Mouse (Mus musculus): ENCODE results near the gene Foxi3. TPM values are rescaled to one million over a fixed set of nuclear protein-coding genes. Genes with fewer than 3 reads are reported as not detected.

Gene Foxi3
- polyA plus RNA-seq, 1 experiment from 2014 or later, result not detected

DNA sequence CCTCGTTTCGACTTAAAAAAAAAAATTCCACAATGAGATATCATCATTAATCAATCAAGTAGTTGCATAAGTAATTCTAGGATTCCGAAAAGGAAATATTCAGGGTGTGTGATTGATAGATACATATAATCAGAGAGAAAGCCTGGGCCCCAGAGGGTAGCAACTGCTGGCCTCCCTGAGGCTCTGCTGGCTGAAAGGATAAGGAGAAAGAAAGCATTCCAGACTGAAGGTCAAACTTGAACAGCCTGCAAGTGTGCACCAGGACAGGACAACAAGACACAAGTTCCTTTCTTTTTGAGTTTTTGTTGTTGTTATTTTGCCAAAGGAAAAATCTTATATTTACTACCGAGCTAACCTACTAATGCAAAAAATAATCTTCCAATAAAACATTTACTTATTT lies 12.0 kb downstream of the Foxi3 start:
- WGBS, result 76% methylated on average over 4 of the region's 4 CpGs
- H3K4me1 ChIP-seq (ENCODE audit: control insufficient read depth, insufficient read depth, low read length), result peaks cover 6% of the 10 kb centered on the region
- DNase-seq (ENCODE audit: low spot score, missing footprints) (no peak), ATAC-seq (ENCODE audit: low FRiP score) (no peak)
- H3K27me3 ChIP-seq (ENCODE audit: control insufficient read depth, insufficient read depth, low read length), result peaks cover 3% of the 10 kb centered on the region; the same call in 1 of the 2 replicates
- H3K9me3 ChIP-seq (ENCODE audit: control insufficient read depth, low read length), result no peaks in the 10 kb centered on the region
- H3K4me3 ChIP-seq (ENCODE audit: low read depth, low read length), result no peak overlapping the region
- no peak overlapping the region for H3K9ac ChIP-seq (ENCODE audit: low read length)
- H3K27ac ChIP-seq (ENCODE audit: low read depth, low read length), result no peak overlapping the region
- no peaks in the 10 kb centered on the region for H3K36me3 ChIP-seq (ENCODE audit: control insufficient read depth, insufficient read depth, low read length)
- H3K4me2 ChIP-seq, result no peak overlapping the region

DNA sequence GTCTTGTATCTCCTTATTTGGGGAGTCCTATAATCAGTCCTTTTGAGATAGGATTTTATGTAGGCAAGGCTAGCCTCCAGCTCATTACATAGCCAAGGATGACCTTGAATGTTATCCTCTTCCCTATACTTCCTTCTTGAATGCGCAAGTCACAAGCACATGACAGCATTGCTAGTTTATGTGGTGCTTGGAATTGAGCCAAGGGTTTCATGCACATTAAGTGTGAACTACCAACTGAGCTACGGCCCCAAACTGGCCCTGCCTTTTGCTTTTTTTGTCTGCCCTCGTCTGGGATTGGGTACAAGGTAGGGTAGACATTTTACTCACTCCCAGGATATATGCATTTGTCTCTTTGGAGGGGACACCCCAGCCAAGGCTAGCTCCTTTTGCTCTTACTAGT lies 16.7 kb downstream of the Foxi3 start:
- no peak overlapping the region for H3K4me3 ChIP-seq (ENCODE audit: low read depth, low read length)
- H3K4me1 ChIP-seq (ENCODE audit: control insufficient read depth, insufficient read depth, low read length), result no peaks in the 10 kb centered on the region
- WGBS, result 77% methylated on average over 3 of the region's 3 CpGs
- no peaks in the 10 kb centered on the region for H3K36me3 ChIP-seq (ENCODE audit: control insufficient read depth, insufficient read depth, low read length)
- H3K9ac ChIP-seq (ENCODE audit: low read length), result no peak overlapping the region
- no peak overlapping the region for H3K4me2 ChIP-seq
- no peaks in the 10 kb centered on the region for H3K27me3 ChIP-seq (ENCODE audit: control insufficient read depth, insufficient read depth, low read length)
- no peak for DNase-seq (ENCODE audit: low spot score, missing footprints)
- H3K9me3 ChIP-seq (ENCODE audit: control insufficient read depth, low read length), result no peaks in the 10 kb centered on the region
- no peak overlapping the region for H3K27ac ChIP-seq (ENCODE audit: low read depth, low read length)
- no peak for ATAC-seq (ENCODE audit: low FRiP score)

- ATAC-seq (ENCODE audit: low FRiP score) (no peak), DNase-seq (ENCODE audit: low spot score, missing footprints) (no peak)
- H3K4me1 ChIP-seq (ENCODE audit: control insufficient read depth, insufficient read depth, low read length), result no peaks in the 10 kb centered on the region
- no peaks in the 10 kb centered on the region for H3K9me3 ChIP-seq (ENCODE audit: control insufficient read depth, low read length)
- WGBS, result 79% methylated on average over 8 of the region's 8 CpGs
- no peaks in the 10 kb centered on the region for H3K27me3 ChIP-seq (ENCODE audit: control insufficient read depth, insufficient read depth, low read length)
- no peak overlapping the region for H3K4me3 ChIP-seq (ENCODE audit: low read depth, low read length)
- no peak overlapping the region for H3K9ac ChIP-seq (ENCODE audit: low read length)
- H3K36me3 ChIP-seq (ENCODE audit: control insufficient read depth, insufficient read depth, low read length), result no peaks in the 10 kb centered on the region
- H3K4me2 ChIP-seq, result no peak overlapping the region
- H3K27ac ChIP-seq (ENCODE audit: low read depth, low read length), result no peak overlapping the region
Measured at GRCm38 (mm10) chr6:70981036-70981435, 24.7 kb downstream of the Foxi3 start.

- H3K27ac ChIP-seq (ENCODE audit: low read depth, low read length), result no peak overlapping the region
- H3K9ac ChIP-seq (ENCODE audit: low read length), result no peak overlapping the region
- no peaks in the 10 kb centered on the region for H3K27me3 ChIP-seq (ENCODE audit: control insufficient read depth, insufficient read depth, low read length)
- H3K4me3 ChIP-seq (ENCODE audit: low read depth, low read length), result no peak overlapping the region
- H3K4me1 ChIP-seq (ENCODE audit: control insufficient read depth, insufficient read depth, low read length), result no peaks in the 10 kb centered on the region
- no peak for ATAC-seq (ENCODE audit: low FRiP score)
- H3K4me2 ChIP-seq, result no peak overlapping the region
- DNase-seq (ENCODE audit: low spot score, missing footprints), result no peak
- 64% methylated on average over 1 of the region's 1 CpGs for WGBS
- no peaks in the 10 kb centered on the region for H3K9me3 ChIP-seq (ENCODE audit: control insufficient read depth, low read length)
- H3K36me3 ChIP-seq (ENCODE audit: control insufficient read depth, insufficient read depth, low read length), result no peaks in the 10 kb centered on the region
Measured at GRCm38 (mm10) chr6:70982416-70982815, 26.1 kb downstream of the Foxi3 start.

DNA sequence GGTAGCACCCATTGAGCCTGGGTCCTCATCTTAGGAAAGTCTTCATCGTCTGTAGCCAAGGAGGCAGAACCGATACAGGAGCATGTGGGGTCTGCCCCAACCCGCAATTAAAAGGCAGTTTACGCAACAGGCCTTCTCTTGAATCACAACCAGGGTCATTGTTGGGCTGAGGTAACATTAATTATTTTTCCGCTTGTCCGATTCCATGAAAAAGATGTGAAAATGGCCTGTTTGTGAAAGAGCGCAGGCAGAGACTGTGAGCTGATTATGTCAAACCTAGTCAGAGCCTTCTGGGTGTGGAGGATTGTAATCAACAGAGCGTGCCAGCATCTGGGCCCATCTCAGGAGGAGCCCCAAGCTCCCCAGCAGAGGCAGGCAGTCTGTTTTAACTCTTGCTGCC lies 30.4 kb downstream of the Foxi3 start:
- Histone ChIP-seq H3K9me3 (ENCODE audit: control insufficient read depth, low read length) (no peaks in the 10 kb centered on the region), H3K27ac (ENCODE audit: low read depth, low read length) (no peak overlapping the region), H3K4me3 (ENCODE audit: low read depth, low read length) (no peak overlapping the region), H3K4me2 (no peak overlapping the region), H3K4me1 (ENCODE audit: control insufficient read depth, insufficient read depth, low read length) (no peaks in the 10 kb centered on the region), H3K9ac (ENCODE audit: low read length) (no peak overlapping the region), H3K36me3 (ENCODE audit: control insufficient read depth, insufficient read depth, low read length) (no peaks in the 10 kb centered on the region), H3K27me3 (ENCODE audit: control insufficient read depth, insufficient read depth, low read length) (no peaks in the 10 kb centered on the region)
- no peak for DNase-seq (ENCODE audit: low spot score, missing footprints)
- whole genome bisulfite sequencing, result 42% methylated on average over 8 of the region's 8 CpGs
- 0 out of 2 replicates have a peak, but pooled peaks have one; percentile 55 for ATAC-seq (ENCODE audit: low FRiP score)

- Histone ChIP-seq H3K9ac (ENCODE audit: low read length) (no peak overlapping the region), H3K4me1 (ENCODE audit: control insufficient read depth, insufficient read depth, low read length) (no peaks in the 10 kb centered on the region), H3K27me3 (ENCODE audit: control insufficient read depth, insufficient read depth, low read length) (no peaks in the 10 kb centered on the region), H3K4me3 (ENCODE audit: low read depth, low read length) (no peak overlapping the region), H3K27ac (ENCODE audit: low read depth, low read length) (no peak overlapping the region), H3K4me2 (no peak overlapping the region), H3K36me3 (ENCODE audit: control insufficient read depth, insufficient read depth, low read length) (no peaks in the 10 kb centered on the region), H3K9me3 (ENCODE audit: control insufficient read depth, low read length) (no peaks in the 10 kb centered on the region)
- no peak for ATAC-seq (ENCODE audit: low FRiP score)
- 70% methylated on average over 4 of the region's 4 CpGs for WGBS
- no peak for DNase-seq (ENCODE audit: low spot score, missing footprints)
Measured at GRCm38 (mm10) chr6:70996123-70996723, 39.9 kb downstream of the Foxi3 start.

- ATAC-seq (ENCODE audit: low FRiP score) (no peak), DNase-seq (ENCODE audit: low spot score, missing footprints) (no peak)
- H3K9me3 ChIP-seq (ENCODE audit: control insufficient read depth, low read length), result no peaks in the 10 kb centered on the region
- no peak overlapping the region for H3K4me3 ChIP-seq (ENCODE audit: low read depth, low read length)
- no peaks in the 10 kb centered on the region for H3K27me3 ChIP-seq (ENCODE audit: control insufficient read depth, insufficient read depth, low read length)
- H3K4me2 ChIP-seq, result no peak overlapping the region
- no peak overlapping the region for H3K9ac ChIP-seq (ENCODE audit: low read length)
- 88% methylated on average over 2 of the region's 2 CpGs for WGBS
- H3K4me1 ChIP-seq (ENCODE audit: control insufficient read depth, insufficient read depth, low read length), result no peaks in the 10 kb centered on the region
- H3K27ac ChIP-seq (ENCODE audit: low read depth, low read length), result no peak overlapping the region
- H3K36me3 ChIP-seq (ENCODE audit: control insufficient read depth, insufficient read depth, low read length), result no peaks in the 10 kb centered on the region
Measured at GRCm38 (mm10) chr6:71002656-71003055, 46.3 kb downstream of the Foxi3 start.

GRCm38 (mm10) chr6:71004161-71004560 lies 47.8 kb downstream of the Foxi3 start:
- H3K27ac ChIP-seq (ENCODE audit: low read depth, low read length), result no peak overlapping the region
- H3K4me2 ChIP-seq, result no peak overlapping the region
- no peaks in the 10 kb centered on the region for H3K27me3 ChIP-seq (ENCODE audit: control insufficient read depth, insufficient read depth, low read length)
- H3K9ac ChIP-seq (ENCODE audit: low read length), result no peak overlapping the region
- H3K4me1 ChIP-seq (ENCODE audit: control insufficient read depth, insufficient read depth, low read length), result no peaks in the 10 kb centered on the region
- no peaks in the 10 kb centered on the region for H3K36me3 ChIP-seq (ENCODE audit: control insufficient read depth, insufficient read depth, low read length)
- no peak overlapping the region for H3K4me3 ChIP-seq (ENCODE audit: low read depth, low read length)
- ATAC-seq (ENCODE audit: low FRiP score) (no peak), DNase-seq (ENCODE audit: low spot score, missing footprints) (no peak)
- WGBS, result 69% methylated on average over 2 of the region's 2 CpGs
- H3K9me3 ChIP-seq (ENCODE audit: control insufficient read depth, low read length), result no peaks in the 10 kb centered on the region
